Comparison of ENCODE assay signal across 14 mouse cellular contexts in genomic region chr7:44461503-44462217, GRCm38 (mm10). TPM values are rescaled to one million over a fixed set of nuclear protein-coding genes. Genes with fewer than 3 reads are reported as not detected.
DNase-seq lines count a peak whose midpoint lies in the region; ATAC-seq and TF ChIP-seq lines count a peak whose summit lies in the region.
"Had no signal": no experiment of that assay in that cellular context is flagged by ENCODE, and none has a peak within 500 bp of the region (broad histone marks: within the 10 kb centered on the region; RNA-seq: fewer than 3 reads in every experiment).

No protein-coding gene starts in this region.

- no peaks in the 10 kb centered on the region; the same call in 1 of the 2 replicates for H3K9me3 ChIP-seq in forebrain, embryonic 11.5 days (ENCODE audit: control insufficient read depth, low read length)
- H3K9me3 ChIP-seq in forebrain, postnatal 0 days (ENCODE audit: low read length) = no peaks in the 10 kb centered on the region
- H3K9me3 ChIP-seq in ES-Bruce4 (replicated peaks; ENCODE audit: control insufficient read depth, insufficient read depth, low read length, poor library complexity, severe bottlenecking) = no peaks in the 10 kb centered on the region
- H3K9me3 ChIP-seq in embryonic facial prominence, embryonic 12.5 days = no peaks in the 10 kb centered on the region
- H3K9me3 ChIP-seq: stomach, embryonic 15.5 days had no signal

- intact Hi-C loops in gastrocnemius, postnatal 14 days (cut with DNase I; ENCODE audit: low total_unique reads) = no loop called here

- H3K4me3 ChIP-seq in forebrain, embryonic 11.5 days (ENCODE audit: low read depth, low read length) = no peak overlapping the region
- no peak overlapping the region for H3K4me3 ChIP-seq in forebrain, postnatal 0 days (ENCODE audit: low read depth, low read length)
- peak overlapping the region; percentile 19 for H3K4me3 ChIP-seq in ES-Bruce4 (ENCODE audit: low read depth, low read length)
- H3K4me3 ChIP-seq in embryonic facial prominence, embryonic 12.5 days = no peak overlapping the region

- no peak for TF ChIP-seq EP300 in ES-Bruce4 (IDR thresholded peaks at IDR 0.05; ENCODE audit: insufficient read depth, low read depth, low read length)

- H3K27ac ChIP-seq in forebrain, embryonic 11.5 days (ENCODE audit: low read depth, low read length) = no peak overlapping the region
- no peak overlapping the region for H3K27ac ChIP-seq in forebrain, postnatal 0 days (ENCODE audit: low read depth, low read length)
- no peak overlapping the region for H3K27ac ChIP-seq in ES-Bruce4 (ENCODE audit: insufficient read depth, low read length)
- H3K27ac ChIP-seq in embryonic facial prominence, embryonic 12.5 days = no peak overlapping the region
- H3K27ac ChIP-seq: stomach, embryonic 15.5 days had no signal

- H3K9ac ChIP-seq in forebrain, embryonic 11.5 days (ENCODE audit: low read length) = no peak overlapping the region
- H3K9ac ChIP-seq in forebrain, postnatal 0 days = no peak overlapping the region
- no peak overlapping the region for H3K9ac ChIP-seq in ES-Bruce4 (ENCODE audit: low read depth, poor library complexity, severe bottlenecking)
- H3K9ac ChIP-seq in embryonic facial prominence, embryonic 12.5 days = no peak overlapping the region
- H3K9ac ChIP-seq: lung, embryonic 14.5 days; stomach, embryonic 15.5 days had no signal

- H3K27me3 ChIP-seq in forebrain, embryonic 11.5 days (ENCODE audit: control insufficient read depth, insufficient read depth, low read length) = peaks cover 10% of the 10 kb centered on the region
- no peaks in the 10 kb centered on the region for H3K27me3 ChIP-seq in forebrain, postnatal 0 days (ENCODE audit: insufficient read depth, low read length)
- H3K27me3 ChIP-seq in ES-Bruce4 (ENCODE audit: control insufficient read depth, insufficient read depth, low read length, poor library complexity, severe bottlenecking) = no peaks in the 10 kb centered on the region
- H3K27me3 ChIP-seq in embryonic facial prominence, embryonic 12.5 days = peaks cover 51% of the 10 kb centered on the region

- peaks cover 16% of the 10 kb centered on the region for H3K4me1 ChIP-seq in forebrain, embryonic 11.5 days (replicated peaks; ENCODE audit: control insufficient read depth, insufficient read depth, low read length)
- H3K4me1 ChIP-seq in forebrain, postnatal 0 days (ENCODE audit: insufficient read depth) = peaks cover 15% of the 10 kb centered on the region
- H3K4me1 ChIP-seq in ES-Bruce4 (ENCODE audit: control insufficient read depth, insufficient read depth, low read length) = peaks cover 2% of the 10 kb centered on the region
- 0 out of 2 replicates have a peak, but pooled peaks cover 8% of the 10 kb centered on the region for H3K4me1 ChIP-seq in embryonic facial prominence, embryonic 12.5 days

- no peak for ATAC-seq in forebrain, embryonic 11.5 days (replicated peaks; ENCODE audit: low FRiP score)
- no peak for ATAC-seq in forebrain, postnatal 0 days
- ATAC-seq in embryonic facial prominence, embryonic 12.5 days (ENCODE audit: insufficient number of reproducible peaks, insufficient read depth, low FRiP score, low TSS enrichment) = no peak
- ATAC-seq in CD4-positive, CD25-positive, alpha-beta regulatory T cell, adult 4 months = no peak

- TF ChIP-seq POLR2A in ES-Bruce4 (IDR thresholded peaks at IDR 0.05; ENCODE audit: insufficient read depth, low read length) = no peak

- WGBS in forebrain, embryonic 11.5 days = 79% methylated on average over 57 of the region's 57 CpGs
- WGBS in forebrain, postnatal 0 days = 82% methylated on average over 57 of the region's 57 CpGs
- WGBS in embryonic facial prominence, embryonic 12.5 days = 62% methylated on average over 57 of the region's 57 CpGs

- no peak for TF ChIP-seq CTCF in forebrain, postnatal 0 days (IDR thresholded peaks at IDR 0.05; ENCODE audit: low read depth)
- TF ChIP-seq CTCF in ES-Bruce4 (IDR thresholded peaks at IDR 0.05; ENCODE audit: low read depth, low read length) = no peak

- peaks cover 10% of the 10 kb centered on the region for H3K36me3 ChIP-seq in forebrain, embryonic 11.5 days (ENCODE audit: control insufficient read depth, insufficient read depth, low read length)
- peaks cover 62% of the 10 kb centered on the region for H3K36me3 ChIP-seq in forebrain, postnatal 0 days (ENCODE audit: insufficient read depth)
- no peaks in the 10 kb centered on the region for H3K36me3 ChIP-seq in ES-Bruce4 (ENCODE audit: control insufficient read depth, insufficient read depth, low read length, poor library complexity, severe bottlenecking)
- peaks cover 16% of the 10 kb centered on the region for H3K36me3 ChIP-seq in embryonic facial prominence, embryonic 12.5 days
- H3K36me3 ChIP-seq: stomach, embryonic 15.5 days had no signal

- H3K4me2 ChIP-seq in forebrain, embryonic 11.5 days (ENCODE audit: low read depth, low read length, severe bottlenecking) = no peak overlapping the region
- no peak overlapping the region for H3K4me2 ChIP-seq in forebrain, postnatal 0 days (ENCODE audit: low read depth)
- H3K4me2 ChIP-seq in embryonic facial prominence, embryonic 12.5 days (replicated peaks) = peak overlapping the region; percentile 56; the same call in 1 of the 2 replicates

- DNase-seq in forebrain, embryonic 11.5 days (ENCODE audit: low spot score) = peak; percentile 57
- DNase-seq in forebrain, postnatal 0 days = no peak
- peak; percentile 27 for DNase-seq in layer of hippocampus, adult 9-11 months
- DNase-seq in layer of hippocampus, postnatal 25 days (ENCODE audit: extremely low spot score in 1 of 2, low spot score in 1 of 2) = no peak
- DNase-seq in gastrocnemius, postnatal 14 days = no peak
- DNase-seq: kidney, postnatal 4 days; lung, embryonic 14.5 days had no signal

RNA-seq across cellular contexts. Expression of gene Aspdh, which starts 3.5 kb away (rescaled TPM):
- polyA plus RNA-seq in forebrain, embryonic 11.5 days (2014; fragmentation: Nextera tagmentation; extraction: Ambion mirVana) = 2.6 and 2.9 TPM in 2 replicates
- 4.4 and 20.3 TPM in 2 replicates for total RNA-seq in forebrain, postnatal 0 days (2014; rRNA removed)
- polyA plus RNA-seq in forebrain, postnatal 0 days (2015; fragmentation: Nextera tagmentation; extraction: Ambion mirVana) = 1.6 and 2.2 TPM in 2 replicates
- 10 to 100 TPM; 10.9 to 13.2 TPM for total RNA-seq in layer of hippocampus, postnatal 25 days (2021)
- not detected in 2 replicates for polyA plus RNA-seq in ES-Bruce4 (2011; ENCODE audit: insufficient read depth, insufficient read length, low read depth, missing spikeins)
- 0.42 and 0.71 TPM in 2 replicates for polyA plus RNA-seq in embryonic facial prominence, embryonic 12.5 days (2016; fragmentation: Nextera tagmentation; extraction: Ambion mirVana)
- under 1 TPM in 1 of 2 experiments, not detected in 1; 0.73 TPM for polyA plus RNA-seq in CD4-positive, CD25-positive, alpha-beta regulatory T cell, adult 4 months (2017; shearing (Covaris generic))
- total RNA-seq in gastrocnemius, postnatal 14 days (2021) = not detected
- total RNA-seq: gastrocnemius, adult 18-20 months; hematopoietic stem cell, adult 5-6 weeks had no signal
- polyA plus RNA-seq: C2C12 had no signal

RNA-seq across cellular contexts. Expression of gene Josd2, which starts 6.1 kb away (rescaled TPM):
- polyA plus RNA-seq in forebrain, embryonic 11.5 days (2014; fragmentation: Nextera tagmentation; extraction: Ambion mirVana) = 60.9 and 68.9 TPM in 2 replicates
- 27.6 and 39.3 TPM in 2 replicates for total RNA-seq in forebrain, postnatal 0 days (2014; rRNA removed)
- polyA plus RNA-seq in forebrain, postnatal 0 days (2015; fragmentation: Nextera tagmentation; extraction: Ambion mirVana) = 28.6 and 31.7 TPM in 2 replicates
- total RNA-seq in layer of hippocampus, postnatal 25 days (2021) = 100 to 1,000 TPM; 102 to 107 TPM
- polyA plus RNA-seq in ES-Bruce4 (2011; ENCODE audit: insufficient read depth, insufficient read length, low read depth, missing spikeins) = 9.7 and 12.3 TPM in 2 replicates
- polyA plus RNA-seq in embryonic facial prominence, embryonic 12.5 days (2016; fragmentation: Nextera tagmentation; extraction: Ambion mirVana) = 80.4 and 85.6 TPM in 2 replicates
- 10 to 100 TPM; 54.9 to 76.4 TPM for polyA plus RNA-seq in CD4-positive, CD25-positive, alpha-beta regulatory T cell, adult 4 months (2017; shearing (Covaris generic))
- total RNA-seq in gastrocnemius, postnatal 14 days (2021) = 10 to 100 TPM; 60.2 to 73.5 TPM

RNA-seq across cellular contexts. Expression of gene Lrrc4b, which starts 32.8 kb away (rescaled TPM):
- polyA plus RNA-seq in forebrain, embryonic 11.5 days (2014; fragmentation: Nextera tagmentation; extraction: Ambion mirVana) = 8.2 and 9.8 TPM in 2 replicates
- total RNA-seq in forebrain, postnatal 0 days (2014; rRNA removed) = 347 and 391 TPM in 2 replicates
- polyA plus RNA-seq in forebrain, postnatal 0 days (2015; fragmentation: Nextera tagmentation; extraction: Ambion mirVana) = 19.5 and 22.2 TPM in 2 replicates
- 100 to 1,000 TPM; 322 to 333 TPM for total RNA-seq in layer of hippocampus, postnatal 25 days (2021)
- not detected in 2 replicates for polyA plus RNA-seq in ES-Bruce4 (2011; ENCODE audit: insufficient read depth, insufficient read length, low read depth, missing spikeins)
- polyA plus RNA-seq in embryonic facial prominence, embryonic 12.5 days (2016; fragmentation: Nextera tagmentation; extraction: Ambion mirVana) = 2.3 and 2.6 TPM in 2 replicates
- not detected for polyA plus RNA-seq in CD4-positive, CD25-positive, alpha-beta regulatory T cell, adult 4 months (2017; shearing (Covaris generic))
- total RNA-seq in gastrocnemius, postnatal 14 days (2021) = 1 to 10 TPM in 1 of 2 experiments, under 1 TPM in 1; 0.51 to 1.3 TPM
- total RNA-seq: hematopoietic stem cell, adult 5-6 weeks had no signal
- polyA plus RNA-seq: C2C12 had no signal

RNA-seq across cellular contexts. Expression of gene Emc10, which starts 34.7 kb away (rescaled TPM):
- 115 and 124 TPM in 2 replicates for polyA plus RNA-seq in forebrain, embryonic 11.5 days (2014; fragmentation: Nextera tagmentation; extraction: Ambion mirVana)
- 212 and 238 TPM in 2 replicates for total RNA-seq in forebrain, postnatal 0 days (2014; rRNA removed)
- 168 and 171 TPM in 2 replicates for polyA plus RNA-seq in forebrain, postnatal 0 days (2015; fragmentation: Nextera tagmentation; extraction: Ambion mirVana)
- 100 to 1,000 TPM; 207 to 212 TPM for total RNA-seq in layer of hippocampus, postnatal 25 days (2021)
- 67.7 and 75.3 TPM in 2 replicates for polyA plus RNA-seq in ES-Bruce4 (2011; ENCODE audit: insufficient read depth, insufficient read length, low read depth, missing spikeins)
- 121 and 124 TPM in 2 replicates for polyA plus RNA-seq in embryonic facial prominence, embryonic 12.5 days (2016; fragmentation: Nextera tagmentation; extraction: Ambion mirVana)
- 10 to 100 TPM; 15.2 to 16.1 TPM for polyA plus RNA-seq in CD4-positive, CD25-positive, alpha-beta regulatory T cell, adult 4 months (2017; shearing (Covaris generic))
- 10 to 100 TPM; 44.1 to 48.8 TPM for total RNA-seq in gastrocnemius, postnatal 14 days (2021)

RNA-seq across cellular contexts. Expression of gene Fam71e1, which starts 34.7 kb away (rescaled TPM):
- 22.3 and 25.3 TPM in 2 replicates for polyA plus RNA-seq in forebrain, embryonic 11.5 days (2014; fragmentation: Nextera tagmentation; extraction: Ambion mirVana)
- 21.1 and 22.0 TPM in 2 replicates for total RNA-seq in forebrain, postnatal 0 days (2014; rRNA removed)
- 23.1 and 27.2 TPM in 2 replicates for polyA plus RNA-seq in forebrain, postnatal 0 days (2015; fragmentation: Nextera tagmentation; extraction: Ambion mirVana)
- total RNA-seq in layer of hippocampus, postnatal 25 days (2021) = 10 to 100 TPM; 18.6 to 22.8 TPM
- polyA plus RNA-seq in ES-Bruce4 (2011; ENCODE audit: insufficient read depth, insufficient read length, low read depth, missing spikeins) = 5.6 and 7.4 TPM in 2 replicates
- polyA plus RNA-seq in embryonic facial prominence, embryonic 12.5 days (2016; fragmentation: Nextera tagmentation; extraction: Ambion mirVana) = 20.2 and 22.5 TPM in 2 replicates
- polyA plus RNA-seq in CD4-positive, CD25-positive, alpha-beta regulatory T cell, adult 4 months (2017; shearing (Covaris generic)) = 1 to 10 TPM; 3.9 to 5.4 TPM
- total RNA-seq in gastrocnemius, postnatal 14 days (2021) = 1 to 10 TPM; 3.8 to 4.7 TPM
- total RNA-seq: hematopoietic stem cell, adult 5-6 weeks had no signal

Comparison
In these comparisons a context has a peak if more than half of its experiments do, and no peak if none do; other contexts are left out.
1. DNase-seq: peak in forebrain, embryonic 11.5 days (single experiment) and layer of hippocampus, adult 9-11 months (single experiment); none in forebrain, postnatal 0 days (single experiment), layer of hippocampus, postnatal 25 days (0 of 2) and gastrocnemius, postnatal 14 days (single experiment).